Mouse (Mus musculus) heart, embryonic 10.5 days (tissue): ENCODE measurements around the gene Selplg. TPM values are rescaled to one million over a fixed set of nuclear protein-coding genes. Genes with fewer than 3 reads are reported as not detected.

Experiments
- polyA plus RNA-seq: library from polyadenylated mRNA; unstranded; fragments of >200 nt; fragmentation: Nextera tagmentation; extraction: Ambion mirVana; gene quantifications from 2 replicates; pipeline ENCODE4 v1.2.1, GENCODE M21; 2016

The Selplg gene
- polyA plus RNA-seq, 1 experiment from 2014 or later: 1.3 TPM

Other genes with a start within 250 kb of the Selplg start
- 1.3 and 3.3 TPM in 2 replicates for gene Cmklr1, start 182.2 kb downstream of the Selplg start, polyA plus RNA-seq
- not detected in 2 replicates for gene 1700069L16Rik, start 107.9 kb downstream of the Selplg start, polyA plus RNA-seq
- gene Ficd, start 96.8 kb downstream of the Selplg start, polyA plus RNA-seq: 5.3 and 6.4 TPM in 2 replicates
- 46.0 and 63.9 TPM in 2 replicates for gene Sart3, start 60.1 kb downstream of the Selplg start, polyA plus RNA-seq
- 98.7 and 105 TPM in 2 replicates for gene Iscu, start 59.9 kb downstream of the Selplg start, polyA plus RNA-seq
- gene Tmem119, start 32.1 kb downstream of the Selplg start, polyA plus RNA-seq: 13.5 and 42.1 TPM in 2 replicates
- 163 and 178 TPM in 2 replicates for gene Coro1c, start 76.1 kb upstream of the Selplg start, polyA plus RNA-seq
- gene Ssh1, start 161.2 kb upstream of the Selplg start, polyA plus RNA-seq: 16.7 and 18.3 TPM in 2 replicates
- not detected in 2 replicates for gene Dao, start 171.1 kb upstream of the Selplg start, polyA plus RNA-seq
- gene Usp30, start 232.8 kb upstream of the Selplg start, polyA plus RNA-seq: 9.9 and 10.2 TPM in 2 replicates